In genomic region chr4:140835682-140836081, GRCm38 (mm10) we compare ENCODE assay signal across 9 mouse cellular contexts. TPM values are rescaled to one million over a fixed set of nuclear protein-coding genes. Genes with fewer than 3 reads are reported as not detected.
DNase-seq lines count a peak whose midpoint lies in the region; ATAC-seq and TF ChIP-seq lines count a peak whose summit lies in the region.
"Had no signal": no experiment of that assay in that cellular context is flagged by ENCODE, and none has a peak within 500 bp of the region (broad histone marks: within the 10 kb centered on the region; RNA-seq: fewer than 3 reads in every experiment).

No protein-coding gene starts in this region.

- H3K9me3 ChIP-seq in hindbrain, embryonic 13.5 days, result no peaks in the 10 kb centered on the region
- no peaks in the 10 kb centered on the region for H3K9me3 ChIP-seq in liver, embryonic 15.5 days (replicated peaks)

- TF ChIP-seq EP300 in heart, adult 2 months (IDR thresholded peaks at IDR 0.05; ENCODE audit: insufficient read depth, low read depth, low read length), result no peak

- TF ChIP-seq POLR2A in kidney, adult 2 months (IDR thresholded peaks at IDR 0.05; ENCODE audit: low read depth, low read length), result no peak
- TF ChIP-seq POLR2A in heart, adult 2 months (IDR thresholded peaks at IDR 0.05; ENCODE audit: insufficient read depth, low read depth, low read length), result no peak

- H3K27ac ChIP-seq in kidney, adult 2 months (ENCODE audit: insufficient read depth, low read depth, low read length), result no peak overlapping the region
- H3K27ac ChIP-seq in hindbrain, embryonic 13.5 days, result no peak overlapping the region
- H3K27ac ChIP-seq in liver, embryonic 15.5 days (replicated peaks), result no peak overlapping the region
- H3K27ac ChIP-seq in heart, adult 2 months, result no peak overlapping the region

- no peaks in the 10 kb centered on the region for H3K36me3 ChIP-seq in kidney, adult 2 months (ENCODE audit: control insufficient read depth, insufficient read depth, low read length)
- H3K36me3 ChIP-seq in hindbrain, embryonic 13.5 days, result no peaks in the 10 kb centered on the region
- no peaks in the 10 kb centered on the region for H3K36me3 ChIP-seq in liver, embryonic 15.5 days (replicated peaks)
- H3K36me3 ChIP-seq in heart, adult 2 months (ENCODE audit: control insufficient read depth, insufficient read depth, low read length), result no peaks in the 10 kb centered on the region

- 0 out of 2 replicates have a peak overlapping the region, but pooled peaks have one; percentile 8 for H3K9ac ChIP-seq in hindbrain, embryonic 13.5 days
- H3K9ac ChIP-seq in liver, embryonic 15.5 days, result no peak overlapping the region
- H3K9ac ChIP-seq in heart, adult 2 months (ENCODE audit: low read depth, low read length), result no peak overlapping the region

- no peaks in the 10 kb centered on the region for H3K27me3 ChIP-seq in kidney, adult 2 months (replicated peaks; ENCODE audit: control insufficient read depth, insufficient read depth, low read length)
- H3K27me3 ChIP-seq in hindbrain, embryonic 13.5 days, result 0 out of 2 replicates have a peak, but pooled peaks cover 19% of the 10 kb centered on the region
- peaks cover 61% of the 10 kb centered on the region for H3K27me3 ChIP-seq in liver, embryonic 15.5 days
- H3K27me3 ChIP-seq in heart, adult 2 months (ENCODE audit: control insufficient read depth, insufficient read depth, low read length), result no peaks in the 10 kb centered on the region

- TF ChIP-seq CTCF in kidney, adult 2 months (conservative IDR thresholded peaks at IDR 0.05; ENCODE audit: insufficient read depth, insufficient read length, low read depth, low read length), result no peak
- no peak for TF ChIP-seq CTCF in heart, adult 2 months (IDR thresholded peaks at IDR 0.05)

- DNase-seq in kidney, adult 2 months, result peak; percentile 16
- DNase-seq in kidney, adult 11 months, result no peak
- peak; percentile 76 to 87 for DNase-seq in adrenal gland, postnatal 36 days
- DNase-seq in retina, postnatal 1 day, result peak; percentile 79
- no peak for DNase-seq in layer of hippocampus, adult 9-10 months (ENCODE audit: low spot score)
- no peak for DNase-seq in heart, adult 2 months

- H3K4me3 ChIP-seq in kidney, adult 2 months (ENCODE audit: insufficient read depth, low read depth, low read length), result no peak overlapping the region
- H3K4me3 ChIP-seq in hindbrain, embryonic 13.5 days, result no peak overlapping the region
- no peak overlapping the region for H3K4me3 ChIP-seq in liver, embryonic 15.5 days (replicated peaks)
- H3K4me3 ChIP-seq in heart, adult 2 months, result no peak overlapping the region
- H3K4me3 ChIP-seq: myocyte had no signal

- WGBS in kidney, adult 2 months, result 14% methylated on average over 10 of the region's 10 CpGs
- WGBS in hindbrain, embryonic 13.5 days, result 2% methylated on average over 9 of the region's 10 CpGs
- 2% methylated on average over 10 of the region's 10 CpGs for WGBS in liver, embryonic 15.5 days (ENCODE audit: insufficient replicate concordance)
- WGBS in heart, adult 2 months, result 13% methylated on average over 10 of the region's 10 CpGs

- no peaks in the 10 kb centered on the region for H3K4me1 ChIP-seq in kidney, adult 2 months (ENCODE audit: control insufficient read depth, insufficient read depth, low read length)
- peaks cover 41% of the 10 kb centered on the region for H3K4me1 ChIP-seq in hindbrain, embryonic 13.5 days (replicated peaks)
- peaks cover 23% of the 10 kb centered on the region for H3K4me1 ChIP-seq in liver, embryonic 15.5 days (replicated peaks)
- no peaks in the 10 kb centered on the region for H3K4me1 ChIP-seq in heart, adult 2 months (ENCODE audit: control insufficient read depth, insufficient read depth, low read length)

- no peak for ATAC-seq in hindbrain, embryonic 13.5 days (ENCODE audit: low FRiP score)
- peak; percentile 68 for ATAC-seq in liver, embryonic 15.5 days (ENCODE audit: insufficient read depth)

- intact Hi-C loops in heart, adult 2 months (cut with DNase I), result no loop called here

- H3K4me2 ChIP-seq in hindbrain, embryonic 13.5 days, result no peak overlapping the region
- H3K4me2 ChIP-seq in liver, embryonic 15.5 days, result peak overlapping the region; percentile 31

- H3K79me2 ChIP-seq in heart, adult 2 months (replicated peaks; ENCODE audit: control insufficient read depth, insufficient read depth, low read length), result no peaks in the 10 kb centered on the region

RNA-seq across cellular contexts. Expression of gene Padi1, which starts 9.9 kb away (rescaled TPM):
- polyA plus RNA-seq in kidney, adult 2 months (2012; rRNA removed), result 0.13 and 0.23 TPM in 2 replicates
- not detected for total RNA-seq in adrenal gland, postnatal 36 days (2021)
- polyA plus RNA-seq in hindbrain, embryonic 13.5 days (2015; fragmentation: Nextera tagmentation; extraction: Ambion mirVana), result not detected in 2 replicates
- 0.02 and 0.03 TPM in 2 replicates for polyA plus RNA-seq in liver, embryonic 15.5 days (2015; fragmentation: Nextera tagmentation; extraction: Ambion mirVana)
- not detected for total RNA-seq in heart, adult 2 months (2021)
- 0.47 TPM in 1 of 2 replicates, not detected in the other for polyA plus RNA-seq in heart, adult 2 months (2012; rRNA removed)

RNA-seq across cellular contexts. Expression of gene Padi3, which starts 25.2 kb away (rescaled TPM):
- polyA plus RNA-seq in kidney, adult 2 months (2012; rRNA removed), result 0.03 TPM in 2 replicates
- not detected for total RNA-seq in adrenal gland, postnatal 36 days (2021)
- polyA plus RNA-seq in hindbrain, embryonic 13.5 days (2015; fragmentation: Nextera tagmentation; extraction: Ambion mirVana), result not detected in 2 replicates
- polyA plus RNA-seq in liver, embryonic 15.5 days (2015; fragmentation: Nextera tagmentation; extraction: Ambion mirVana), result 0.12 and 0.17 TPM in 2 replicates
- total RNA-seq in heart, adult 2 months (2021), result under 1 TPM; 0.09 to 0.16 TPM
- 0.06 TPM in 1 of 2 replicates, not detected in the other for polyA plus RNA-seq in heart, adult 2 months (2012; rRNA removed)

Comparison
In these comparisons a context has a peak if more than half of its experiments do, and no peak if none do; other contexts are left out.
1. DNase-seq: peak in kidney, adult 2 months (single experiment), adrenal gland, postnatal 36 days (2 of 2) and retina, postnatal 1 day (single experiment); none in kidney, adult 11 months (single experiment), layer of hippocampus, adult 9-10 months (single experiment) and heart, adult 2 months (0 of 2).